ENCODE assay signal across 11 mouse cellular contexts in the genomic region with DNA sequence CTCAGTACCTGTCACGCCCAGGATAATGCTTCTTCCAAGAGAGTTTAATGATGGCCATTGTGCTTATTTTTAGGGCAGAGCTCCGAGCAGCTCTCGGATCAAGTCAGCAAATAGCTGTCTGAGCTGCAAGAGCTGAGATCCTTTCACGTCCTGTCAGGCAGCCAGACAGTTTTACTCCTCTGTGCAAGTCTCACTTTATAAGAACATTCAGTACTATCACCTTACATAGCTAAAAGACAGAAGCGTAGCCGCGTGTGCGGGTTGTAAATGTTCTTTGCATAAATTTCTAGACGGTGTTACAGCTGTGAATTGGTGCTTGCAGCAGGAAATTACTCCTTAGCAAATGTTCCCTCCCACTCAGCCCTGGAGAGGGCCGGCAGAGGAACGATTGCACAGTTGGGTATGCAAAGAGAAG. TPM values are rescaled to one million over a fixed set of nuclear protein-coding genes. Genes with fewer than 3 reads are reported as not detected.
DNase-seq lines count a peak whose midpoint lies in the region; ATAC-seq and TF ChIP-seq lines count a peak whose summit lies in the region.
"Had no signal": no experiment of that assay in that cellular context is flagged by ENCODE, and none has a peak within 500 bp of the region (broad histone marks: within the 10 kb centered on the region; RNA-seq: fewer than 3 reads in every experiment).

No protein-coding gene starts in this region.

- H3K9me3 ChIP-seq in hindbrain, embryonic 13.5 days = no peaks in the 10 kb centered on the region
- H3K9me3 ChIP-seq in hindbrain, embryonic 16.5 days (ENCODE audit: control insufficient read depth, low read length) = no peaks in the 10 kb centered on the region
- H3K9me3 ChIP-seq in neural tube, embryonic 13.5 days = no peaks in the 10 kb centered on the region
- no peaks in the 10 kb centered on the region for H3K9me3 ChIP-seq in intestine, postnatal 0 days (ENCODE audit: control insufficient read depth)
- no peaks in the 10 kb centered on the region for H3K9me3 ChIP-seq in stomach, postnatal 0 days (ENCODE audit: control insufficient read depth, low read length)
- H3K9me3 ChIP-seq: liver, embryonic 13.5 days had no signal

- no peak overlapping the region for H3K4me3 ChIP-seq in hindbrain, embryonic 13.5 days
- no peak overlapping the region for H3K4me3 ChIP-seq in hindbrain, embryonic 16.5 days (ENCODE audit: low read length)
- H3K4me3 ChIP-seq in neural tube, embryonic 13.5 days = no peak overlapping the region
- H3K4me3 ChIP-seq in intestine, postnatal 0 days (ENCODE audit: low read depth, low read length) = no peak overlapping the region
- H3K4me3 ChIP-seq in stomach, postnatal 0 days (ENCODE audit: low read depth, low read length) = no peak overlapping the region
- H3K4me3 ChIP-seq: liver, embryonic 13.5 days had no signal

- 0 out of 2 replicates have a peak overlapping the region, but pooled peaks have one; percentile 31 for H3K27ac ChIP-seq in hindbrain, embryonic 13.5 days
- no peak overlapping the region for H3K27ac ChIP-seq in hindbrain, embryonic 16.5 days (ENCODE audit: low read depth, low read length)
- 0 out of 2 replicates have a peak overlapping the region, but pooled peaks have one; percentile 59 for H3K27ac ChIP-seq in neural tube, embryonic 13.5 days (replicated peaks)
- 0 out of 2 replicates have a peak overlapping the region, but pooled peaks have one; percentile 7 for H3K27ac ChIP-seq in intestine, postnatal 0 days (ENCODE audit: low read depth, low read length)
- peak overlapping the region; percentile 53; the same call in 1 of the 2 replicates for H3K27ac ChIP-seq in stomach, postnatal 0 days (replicated peaks)
- H3K27ac ChIP-seq: liver, embryonic 13.5 days had no signal

- peak overlapping the region; percentile 0; the same call in 1 of the 2 replicates for H3K9ac ChIP-seq in hindbrain, embryonic 13.5 days
- H3K9ac ChIP-seq in hindbrain, embryonic 16.5 days (ENCODE audit: low read depth, low read length) = no peak overlapping the region; the same call in 1 of the 2 replicates
- H3K9ac ChIP-seq in neural tube, embryonic 13.5 days = peak overlapping the region; percentile 38; the same call in 1 of the 2 replicates
- H3K9ac ChIP-seq in intestine, postnatal 0 days (ENCODE audit: low read depth, low read length) = no peak overlapping the region
- no peak overlapping the region; the same call in 1 of the 2 replicates for H3K9ac ChIP-seq in stomach, postnatal 0 days (ENCODE audit: low read length)
- H3K9ac ChIP-seq: liver, embryonic 13.5 days had no signal

- H3K4me1 ChIP-seq in hindbrain, embryonic 13.5 days (replicated peaks) = peaks cover 68% of the 10 kb centered on the region
- peaks cover 9% of the 10 kb centered on the region for H3K4me1 ChIP-seq in hindbrain, embryonic 16.5 days (ENCODE audit: control insufficient read depth, insufficient read depth, low read depth, low read length)
- peaks cover 56% of the 10 kb centered on the region for H3K4me1 ChIP-seq in neural tube, embryonic 13.5 days (replicated peaks)
- H3K4me1 ChIP-seq in intestine, postnatal 0 days (replicated peaks; ENCODE audit: control insufficient read depth, insufficient read depth, low read length) = 0 out of 2 replicates have a peak, but pooled peaks cover 4% of the 10 kb centered on the region
- H3K4me1 ChIP-seq in stomach, postnatal 0 days (replicated peaks; ENCODE audit: control insufficient read depth, insufficient read depth) = no peaks in the 10 kb centered on the region

- DNase-seq in neural tube, embryonic 10.5 days (ENCODE audit: extremely low spot score, low spot score) = no peak
- no peak for DNase-seq in stomach, postnatal 0 days (ENCODE audit: low spot score)
- no peak for DNase-seq in spleen, postnatal 14 days (ENCODE audit: low spot score in 2 of 2)
- DNase-seq in adrenal gland, adult (ENCODE audit: inconsistent age in 2 of 2, low spot score in 1 of 2) = no peak
- DNase-seq: cerebellum, adult 9-10 months; heart, postnatal 36 days; liver, embryonic 13.5 days had no signal

- 42% methylated on average over 11 of the region's 11 CpGs for WGBS in hindbrain, embryonic 13.5 days
- WGBS in hindbrain, embryonic 16.5 days = 38% methylated on average over 11 of the region's 11 CpGs
- WGBS in neural tube, embryonic 13.5 days = 13% methylated on average over 11 of the region's 11 CpGs
- WGBS in intestine, postnatal 0 days = 27% methylated on average over 11 of the region's 11 CpGs
- 34% methylated on average over 11 of the region's 11 CpGs for WGBS in stomach, postnatal 0 days

- TF ChIP-seq CTCF in intestine, postnatal 0 days (IDR thresholded peaks at IDR 0.05; ENCODE audit: low read depth) = 0 out of 2 replicates have a peak, but pooled peaks have one; percentile 1
- TF ChIP-seq CTCF in stomach, postnatal 0 days (IDR thresholded peaks at IDR 0.05; ENCODE audit: low read depth) = no peak

- H3K36me3 ChIP-seq in hindbrain, embryonic 13.5 days = no peaks in the 10 kb centered on the region
- no peaks in the 10 kb centered on the region for H3K36me3 ChIP-seq in hindbrain, embryonic 16.5 days (ENCODE audit: control insufficient read depth, insufficient read depth, low read length)
- no peaks in the 10 kb centered on the region for H3K36me3 ChIP-seq in neural tube, embryonic 13.5 days
- H3K36me3 ChIP-seq in intestine, postnatal 0 days (ENCODE audit: control insufficient read depth, insufficient read depth) = peaks cover 8% of the 10 kb centered on the region; the same call in 1 of the 2 replicates
- no peaks in the 10 kb centered on the region for H3K36me3 ChIP-seq in stomach, postnatal 0 days (ENCODE audit: control insufficient read depth, insufficient read depth, low read length)

- H3K27me3 ChIP-seq in hindbrain, embryonic 13.5 days = no peaks in the 10 kb centered on the region
- H3K27me3 ChIP-seq in hindbrain, embryonic 16.5 days (replicated peaks; ENCODE audit: control insufficient read depth, insufficient read depth, low read length) = no peaks in the 10 kb centered on the region
- H3K27me3 ChIP-seq in neural tube, embryonic 13.5 days = no peaks in the 10 kb centered on the region
- no peaks in the 10 kb centered on the region for H3K27me3 ChIP-seq in intestine, postnatal 0 days (replicated peaks; ENCODE audit: control insufficient read depth, insufficient read depth, low read length)
- H3K27me3 ChIP-seq in stomach, postnatal 0 days (ENCODE audit: control insufficient read depth, insufficient read depth, low read length) = no peaks in the 10 kb centered on the region
- H3K27me3 ChIP-seq: liver, embryonic 13.5 days had no signal

- TF ChIP-seq EP300 in stomach, postnatal 0 days (optimal IDR thresholded peaks at IDR 0.05) = no peak

- no peak for ATAC-seq in hindbrain, embryonic 13.5 days (ENCODE audit: low FRiP score)
- ATAC-seq in hindbrain, embryonic 16.5 days = no peak
- no peak for ATAC-seq in neural tube, embryonic 13.5 days (ENCODE audit: low read depth)
- ATAC-seq in intestine, postnatal 0 days = no peak
- no peak for ATAC-seq in stomach, postnatal 0 days (ENCODE audit: low FRiP score, low TSS enrichment)

- H3K4me2 ChIP-seq in hindbrain, embryonic 13.5 days = no peak overlapping the region
- H3K4me2 ChIP-seq in hindbrain, embryonic 16.5 days (ENCODE audit: low read length) = no peak overlapping the region
- H3K4me2 ChIP-seq in neural tube, embryonic 13.5 days = peak overlapping the region; percentile 7; the same call in 1 of the 2 replicates
- peak overlapping the region; percentile 9; the same call in 1 of the 2 replicates for H3K4me2 ChIP-seq in intestine, postnatal 0 days (replicated peaks; ENCODE audit: low read depth)
- no peak overlapping the region for H3K4me2 ChIP-seq in stomach, postnatal 0 days (replicated peaks; ENCODE audit: low read depth)
- H3K4me2 ChIP-seq: liver, embryonic 13.5 days had no signal

RNA-seq across cellular contexts. Expression of a gene that starts 59.3 kb away (rescaled TPM):
- 34.8 and 37.0 TPM in 2 replicates for polyA plus RNA-seq in hindbrain, embryonic 13.5 days (2015; fragmentation: Nextera tagmentation; extraction: Ambion mirVana)
- 17.1 and 18.2 TPM in 2 replicates for polyA plus RNA-seq in hindbrain, embryonic 16.5 days (2015; fragmentation: Nextera tagmentation; extraction: Ambion mirVana)
- polyA plus RNA-seq in neural tube, embryonic 13.5 days (2015; fragmentation: Nextera tagmentation; extraction: Ambion mirVana) = 22.2 and 25.6 TPM in 2 replicates
- polyA plus RNA-seq in intestine, postnatal 0 days (2015; fragmentation: Nextera tagmentation; extraction: Ambion mirVana) = 10.2 and 11.1 TPM in 2 replicates
- polyA plus RNA-seq in stomach, postnatal 0 days (2015; fragmentation: Nextera tagmentation; extraction: Ambion mirVana) = 11.2 and 12.2 TPM in 2 replicates

Comparison
In these comparisons a context has a peak if more than half of its experiments do, and no peak if none do; other contexts are left out.
1. H3K9ac ChIP-seq: peak in hindbrain, embryonic 13.5 days (single experiment) and neural tube, embryonic 13.5 days (single experiment); none in hindbrain, embryonic 16.5 days (single experiment), intestine, postnatal 0 days (single experiment) and stomach, postnatal 0 days (single experiment).
2. H3K4me2 ChIP-seq: peak in neural tube, embryonic 13.5 days (single experiment) and intestine, postnatal 0 days (single experiment); none in hindbrain, embryonic 13.5 days (single experiment), hindbrain, embryonic 16.5 days (single experiment) and stomach, postnatal 0 days (single experiment).